Mouse (Mus musculus) hindbrain, embryonic 12.5 days (tissue): ENCODE results near the gene Edn1. TPM values are rescaled to one million over a fixed set of nuclear protein-coding genes. Genes with fewer than 3 reads are reported as not detected.

Experiments used
- ATAC-seq: fragments of 200-750 bp; cut with Nextera tagmentation; 2 replicates; pipeline ENCODE4 v1.8.0; 2017; ENCODE audit warnings: moderate TSS enrichment; ENCODE audit not compliant: low FRiP score
- H3K27ac ChIP-seq: fragments of 300-500 bp; sonication (generic); 2 replicates; pipeline ENCODE4 v1.5.1; 2016; ENCODE audit warnings: mild to moderate bottlenecking
- H3K27me3 ChIP-seq: fragments of 300-500 bp; sonication (generic); 2 replicates; pipeline ENCODE4 v1.6.1; 2016; ENCODE audit warnings: mild to moderate bottlenecking
- H3K36me3 ChIP-seq: fragments of 300-500 bp; sonication (generic); 2 replicates; pipeline ENCODE4 v1.6.1; 2016; ENCODE audit warnings: mild to moderate bottlenecking
- H3K4me1 ChIP-seq: fragments of 300-500 bp; sonication (generic); 2 replicates; pipeline ENCODE4 v1.6.1; 2016
- H3K4me2 ChIP-seq: fragments of 300-500 bp; sonication (generic); replicated peaks from 2 replicates; pipeline ENCODE4 v1.6.1; 2016; ENCODE audit warnings: mild to moderate bottlenecking
- H3K4me3 ChIP-seq: fragments of 300-500 bp; sonication (generic); 2 replicates; pipeline ENCODE4 v1.5.1; 2016; ENCODE audit warnings: mild to moderate bottlenecking
- H3K9ac ChIP-seq: fragments of 300-500 bp; sonication (generic); 2 replicates; pipeline ENCODE4 v1.6.1; 2016; ENCODE audit warnings: mild to moderate bottlenecking, moderate library complexity
- H3K9me3 ChIP-seq: fragments of 300-500 bp; sonication (generic); replicated peaks from 2 replicates; pipeline ENCODE4 v1.6.1; 2016; ENCODE audit warnings: mild to moderate bottlenecking
- WGBS: fragments of 180-500 bp; shearing (Covaris S2); methylation state at CpG from one replicate; pipeline ENCODE4 v1.1.7; 2016; 5-methylcytosine and 5-hydroxymethylcytosine counted together
- polyA plus RNA-seq: library from polyadenylated mRNA; unstranded; fragments of >200 nt; fragmentation: Nextera tagmentation; extraction: Ambion mirVana; gene quantifications from 2 replicates; pipeline ENCODE4 v1.2.1, GENCODE M21; 2016

Gene Edn1
- polyA plus RNA-seq, 1 experiment from 2014 or later = 1.9 TPM

- ATAC-seq = no peak
Observed at GRCm38 (mm10) chr13:42334981-42335380, 33.7 kb downstream of the Edn1 start.

GRCm38 (mm10) chr13:42336414-42336813, 35.1 kb downstream of the Edn1 start:
- ATAC-seq = no peak
- H3K9ac ChIP-seq = no peak overlapping the region
- no peaks in the 10 kb centered on the region for H3K36me3 ChIP-seq
- H3K4me2 ChIP-seq = no peak overlapping the region
- H3K27me3 ChIP-seq = no peaks in the 10 kb centered on the region
- H3K4me3 ChIP-seq = no peak overlapping the region
- H3K4me1 ChIP-seq = no peaks in the 10 kb centered on the region
- 75% methylated on average over 4 of the region's 4 CpGs for WGBS
- no peak overlapping the region for H3K27ac ChIP-seq
- no peaks in the 10 kb centered on the region for H3K9me3 ChIP-seq

More at GRCm38 (mm10) chr13:42334981-42335380, 33.7 kb downstream of the Edn1 start:
- Histone ChIP-seq H3K9me3 (no peaks in the 10 kb centered on the region), H3K4me2 (no peak overlapping the region), H3K27me3 (no peaks in the 10 kb centered on the region), H3K9ac (no peak overlapping the region), H3K36me3 (no peaks in the 10 kb centered on the region), H3K4me1 (no peaks in the 10 kb centered on the region), H3K27ac (no peak overlapping the region), H3K4me3 (no peak overlapping the region)
- WGBS = 88% methylated on average over 3 of the region's 3 CpGs

- no peaks in the 10 kb centered on the region for H3K4me1 ChIP-seq
- H3K27me3 ChIP-seq = no peaks in the 10 kb centered on the region
- no peak overlapping the region for H3K4me3 ChIP-seq
- H3K36me3 ChIP-seq = no peaks in the 10 kb centered on the region
- H3K9me3 ChIP-seq = no peaks in the 10 kb centered on the region
- no peak overlapping the region for H3K27ac ChIP-seq
- H3K4me2 ChIP-seq = no peak overlapping the region
- no peak for ATAC-seq
- no peak overlapping the region for H3K9ac ChIP-seq
- WGBS = 78% methylated on average over 2 of the region's 2 CpGs
Observed at GRCm38 (mm10) chr13:42337072-42337471, 35.8 kb downstream of the Edn1 start.

GRCm38 (mm10) chr13:42339466-42339865, 38.2 kb downstream of the Edn1 start:
- no peak overlapping the region for H3K27ac ChIP-seq
- no peaks in the 10 kb centered on the region for H3K36me3 ChIP-seq
- no peaks in the 10 kb centered on the region for H3K4me1 ChIP-seq
- no peak for ATAC-seq
- no peak overlapping the region for H3K9ac ChIP-seq
- no peak overlapping the region for H3K4me3 ChIP-seq
- H3K27me3 ChIP-seq = no peaks in the 10 kb centered on the region
- H3K9me3 ChIP-seq = no peaks in the 10 kb centered on the region
- no peak overlapping the region for H3K4me2 ChIP-seq
- WGBS = 79% methylated on average over 2 of the region's 2 CpGs

GRCm38 (mm10) chr13:42341871-42342532, 40.7 kb downstream of the Edn1 start:
- ATAC-seq = no peak
- no peak overlapping the region for H3K27ac ChIP-seq
- WGBS = 82% methylated on average over 2 of the region's 2 CpGs
- H3K27me3 ChIP-seq = no peaks in the 10 kb centered on the region
- H3K9me3 ChIP-seq = no peaks in the 10 kb centered on the region
- no peak overlapping the region for H3K9ac ChIP-seq
- H3K36me3 ChIP-seq = no peaks in the 10 kb centered on the region
- H3K4me3 ChIP-seq = no peak overlapping the region
- no peak overlapping the region for H3K4me2 ChIP-seq
- H3K4me1 ChIP-seq = no peaks in the 10 kb centered on the region

- Histone ChIP-seq H3K9me3 (no peaks in the 10 kb centered on the region), H3K4me1 (no peaks in the 10 kb centered on the region), H3K4me3 (no peak overlapping the region), H3K36me3 (no peaks in the 10 kb centered on the region), H3K27ac (no peak overlapping the region), H3K9ac (no peak overlapping the region), H3K27me3 (no peaks in the 10 kb centered on the region), H3K4me2 (no peak overlapping the region)
- ATAC-seq = no peak
- 89% methylated on average over 7 of the region's 7 CpGs for WGBS
Observed at GRCm38 (mm10) chr13:42345439-42345838, 44.2 kb downstream of the Edn1 start.

- Histone ChIP-seq H3K36me3 (no peaks in the 10 kb centered on the region), H3K9ac (no peak overlapping the region), H3K4me1 (no peaks in the 10 kb centered on the region), H3K4me2 (no peak overlapping the region), H3K9me3 (no peaks in the 10 kb centered on the region), H3K27ac (no peak overlapping the region), H3K27me3 (no peaks in the 10 kb centered on the region), H3K4me3 (no peak overlapping the region)
- no peak for ATAC-seq
- 33% methylated on average over 7 of the region's 7 CpGs for WGBS
Observed at GRCm38 (mm10) chr13:42346414-42346813, 45.1 kb downstream of the Edn1 start.

- H3K27me3 ChIP-seq = no peaks in the 10 kb centered on the region
- ATAC-seq = no peak
- H3K9ac ChIP-seq = no peak overlapping the region
- 87% methylated on average over 7 of the region's 7 CpGs for WGBS
- H3K36me3 ChIP-seq = no peaks in the 10 kb centered on the region
- no peaks in the 10 kb centered on the region for H3K9me3 ChIP-seq
- H3K4me1 ChIP-seq = no peaks in the 10 kb centered on the region
- H3K4me2 ChIP-seq = no peak overlapping the region
- no peak overlapping the region for H3K27ac ChIP-seq
- H3K4me3 ChIP-seq = no peak overlapping the region
Observed at GRCm38 (mm10) chr13:42351675-42352074, 50.4 kb downstream of the Edn1 start.

Other genes starting within 250 kb of the Edn1 start
- 19.0 TPM in 2 replicates for gene Hivep1, start 249.5 kb upstream of the Edn1 start, polyA plus RNA-seq